Mouse (Mus musculus): ENCODE data around the gene Wdr43.

The Wdr43 gene

GRCm38 (mm10) chr17:71662751-71663250 is 47.1 kb downstream of the Wdr43 start:
- DNase-seq (ENCODE audit: low read depth, low spot score), result peak; percentile 85

- DNase-seq (ENCODE audit: low read depth, low spot score), result no peak
Observed at GRCm38 (mm10) chr17:71663491-71663890, 47.8 kb downstream of the Wdr43 start.

GRCm38 (mm10) chr17:71664172-71664571 is 48.5 kb downstream of the Wdr43 start:
- DNase-seq (ENCODE audit: low read depth, low spot score), result no peak

- no peak for DNase-seq (ENCODE audit: low read depth, low spot score)
Observed at GRCm38 (mm10) chr17:71665201-71665600, 49.5 kb downstream of the Wdr43 start.

GRCm38 (mm10) chr17:71669511-71669910 is 53.8 kb downstream of the Wdr43 start:
- peak; percentile 47 for DNase-seq (ENCODE audit: low read depth, low spot score)

GRCm38 (mm10) chr17:71671840-71672546 is 56.3 kb downstream of the Wdr43 start:
- DNase-seq (ENCODE audit: low read depth, low spot score), result peak; percentile 60

GRCm38 (mm10) chr17:71673092-71673491 is 57.4 kb downstream of the Wdr43 start, which contains the start of gene Togaram2:
Togaram2 (plus strand) TSS chr17:71673261.
- DNase-seq (ENCODE audit: low read depth, low spot score), result no peak

- no peak for DNase-seq (ENCODE audit: low read depth, low spot score)
Observed at GRCm38 (mm10) chr17:71673936-71674335, 58.2 kb downstream of the Wdr43 start.

- no peak for DNase-seq (ENCODE audit: low read depth, low spot score)
Observed at GRCm38 (mm10) chr17:71674886-71675285, 59.2 kb downstream of the Wdr43 start.

GRCm38 (mm10) chr17:71681666-71682065 is 66.0 kb downstream of the Wdr43 start:
- no peak for DNase-seq (ENCODE audit: low read depth, low spot score)

- no peak for DNase-seq (ENCODE audit: low read depth, low spot score)
Observed at GRCm38 (mm10) chr17:71682379-71682778, 66.7 kb downstream of the Wdr43 start.

GRCm38 (mm10) chr17:71683281-71683680 is 67.6 kb downstream of the Wdr43 start:
- DNase-seq (ENCODE audit: low read depth, low spot score), result no peak

- DNase-seq (ENCODE audit: low read depth, low spot score), result peak; percentile 94
Observed at GRCm38 (mm10) chr17:71684103-71684608, 68.5 kb downstream of the Wdr43 start.

GRCm38 (mm10) chr17:71687436-71687835 is 71.7 kb downstream of the Wdr43 start:
- DNase-seq (ENCODE audit: low read depth, low spot score), result no peak

GRCm38 (mm10) chr17:71689903-71690302 is 74.2 kb downstream of the Wdr43 start:
- no peak for DNase-seq (ENCODE audit: low read depth, low spot score)

GRCm38 (mm10) chr17:71691361-71691875 is 75.7 kb downstream of the Wdr43 start:
- DNase-seq (ENCODE audit: low read depth, low spot score), result no peak

GRCm38 (mm10) chr17:71693313-71693712 is 77.6 kb downstream of the Wdr43 start:
- DNase-seq (ENCODE audit: low read depth, low spot score), result no peak

- peak; percentile 67 for DNase-seq (ENCODE audit: low read depth, low spot score)
Observed at GRCm38 (mm10) chr17:71693780-71694179, 78.1 kb downstream of the Wdr43 start.

GRCm38 (mm10) chr17:71695151-71695550 is 79.5 kb downstream of the Wdr43 start:
- no peak for DNase-seq (ENCODE audit: low read depth, low spot score)

GRCm38 (mm10) chr17:71695716-71696315 is 80.1 kb downstream of the Wdr43 start:
- no peak for DNase-seq (ENCODE audit: low read depth, low spot score)

- DNase-seq (ENCODE audit: low read depth, low spot score), result no peak
Observed at GRCm38 (mm10) chr17:71696396-71696795, 80.7 kb downstream of the Wdr43 start.

GRCm38 (mm10) chr17:71697896-71698618 is 82.4 kb downstream of the Wdr43 start:
- DNase-seq (ENCODE audit: low read depth, low spot score), result no peak
